Mouse (Mus musculus) hindbrain, postnatal 0 days (tissue): ENCODE data around the gene Hhex. TPM values are rescaled to one million over a fixed set of nuclear protein-coding genes. Genes with fewer than 3 reads are reported as not detected.

Experiments
- ATAC-seq: fragments of 200-750 bp; cut with Nextera tagmentation; 2 replicates; pipeline ENCODE4 v1.8.0; 2017; ENCODE audit warnings: mild to moderate bottlenecking, moderate TSS enrichment, moderate library complexity
- DNase-seq: peaks from one replicate; pipeline ENCODE4 v3.0.0-alpha.2; 2015; ENCODE audit warnings: low spot score
- H3K27ac ChIP-seq: fragments of 300-500 bp; sonication (generic); 2 replicates; pipeline ENCODE4 v1.5.1; 2014; ENCODE audit warnings: mild to moderate bottlenecking
- H3K27me3 ChIP-seq: fragments of 300-500 bp; sonication (generic); 2 replicates; pipeline ENCODE4 v1.6.1; 2014; ENCODE audit warnings: low read length, mixed read lengths; ENCODE audit not compliant: insufficient read depth
- H3K36me3 ChIP-seq: fragments of 300-500 bp; sonication (generic); 2 replicates; pipeline ENCODE4 v1.6.1; 2014; ENCODE audit warnings: low read length, mixed read lengths; ENCODE audit not compliant: insufficient read depth
- H3K4me1 ChIP-seq: fragments of 300-500 bp; sonication (generic); 2 replicates; pipeline ENCODE4 v1.6.1; 2014; ENCODE audit warnings: antibody characterized with exemption, low read length, mixed read lengths; ENCODE audit not compliant: insufficient read depth
- H3K4me2 ChIP-seq: fragments of 300-500 bp; sonication (generic); 2 replicates; pipeline ENCODE4 v1.6.1; 2014; ENCODE audit warnings: low read depth, mild to moderate bottlenecking, low read length, moderate library complexity, mixed read lengths
- H3K4me3 ChIP-seq: fragments of 300-500 bp; sonication (generic); 2 replicates; pipeline ENCODE4 v1.5.1; 2014; ENCODE audit warnings: low read length
- H3K9ac ChIP-seq: fragments of 300-500 bp; sonication (generic); replicated peaks from 2 replicates; pipeline ENCODE4 v1.6.1; 2014; ENCODE audit warnings: mild to moderate bottlenecking, low read length, moderate library complexity, mixed read lengths
- H3K9me3 ChIP-seq: fragments of 300-500 bp; sonication (generic); 2 replicates; pipeline ENCODE4 v1.6.1; 2016; ENCODE audit warnings: low read length, mixed read lengths
- CTCF ChIP-seq: IDR thresholded peaks from 2 replicates; pipeline ENCODE4 v1.5.1; 2016; ENCODE audit warnings: antibody characterized with exemption, control low read depth, low read depth
- WGBS: fragments of 180-500 bp; shearing (Covaris S2); extraction: QIAGEN DNeasy Blood & Tissue Kit; methylation state at CpG from one replicate; pipeline ENCODE4 v1.1.7; 2014; 5-methylcytosine and 5-hydroxymethylcytosine counted together
- polyA plus RNA-seq: library from polyadenylated mRNA; unstranded; fragments of >200 nt; fragmentation: Nextera tagmentation; extraction: Ambion mirVana; gene quantifications from 2 replicates; pipeline ENCODE4 v1.2.1, GENCODE M21; 2015
- total RNA-seq: library from RNA; depleted of rRNA; stranded (reverse); fragments of >200 nt; gene quantifications from 2 replicates; pipeline ENCODE4 v1.2.3, GENCODE M21; 2014

The Hhex gene
- total and polyA plus RNA-seq, 2 experiments from 2014 or later, result 0.16 to 4.7 TPM

DNA sequence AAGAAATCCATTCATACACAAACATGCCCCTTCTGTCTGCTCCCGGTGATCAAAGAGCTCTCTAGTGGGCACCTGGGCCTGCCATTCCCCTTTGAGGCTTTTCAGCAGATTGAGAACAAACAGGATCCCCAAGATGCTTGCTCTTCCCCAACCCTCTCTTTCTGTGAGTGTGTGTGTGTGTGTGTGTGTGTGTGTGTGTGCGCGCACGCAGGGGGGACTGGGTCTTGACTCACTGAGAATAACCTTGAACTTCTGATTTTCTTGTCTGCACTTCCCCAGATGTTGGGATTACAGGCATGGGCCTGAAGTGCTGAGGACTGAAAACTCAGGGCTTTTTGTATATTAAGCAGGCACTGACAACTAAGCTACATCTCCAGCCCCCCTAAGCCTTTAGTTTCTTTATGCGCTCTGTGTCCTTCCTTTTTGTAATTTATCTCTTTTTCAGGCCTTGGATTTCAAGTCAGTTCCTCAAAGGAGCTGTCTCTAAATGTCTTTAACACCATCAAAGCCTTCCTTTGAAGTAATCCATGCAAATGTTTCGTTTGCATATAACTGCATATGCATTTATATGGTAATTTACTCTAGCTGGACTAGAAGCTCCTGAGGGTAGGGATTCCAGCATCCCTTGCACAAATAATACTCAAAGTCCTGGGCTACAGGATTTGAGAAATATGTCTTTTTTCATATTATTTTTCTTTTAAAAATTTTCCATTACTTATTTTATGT, 34.4 kb downstream of the Hhex start:
- no peak overlapping the region for H3K27ac ChIP-seq
- no peak overlapping the region for H3K4me2 ChIP-seq
- no peak overlapping the region for H3K9ac ChIP-seq
- TF ChIP-seq CTCF, result no peak
- no peak for DNase-seq
- H3K27me3 ChIP-seq, result no peaks in the 10 kb centered on the region
- no peaks in the 10 kb centered on the region for H3K36me3 ChIP-seq
- 66% methylated on average over 6 of the region's 6 CpGs for WGBS
- no peak for ATAC-seq
- no peak overlapping the region for H3K4me3 ChIP-seq
- H3K4me1 ChIP-seq, result no peaks in the 10 kb centered on the region
- H3K9me3 ChIP-seq, result no peaks in the 10 kb centered on the region

DNA sequence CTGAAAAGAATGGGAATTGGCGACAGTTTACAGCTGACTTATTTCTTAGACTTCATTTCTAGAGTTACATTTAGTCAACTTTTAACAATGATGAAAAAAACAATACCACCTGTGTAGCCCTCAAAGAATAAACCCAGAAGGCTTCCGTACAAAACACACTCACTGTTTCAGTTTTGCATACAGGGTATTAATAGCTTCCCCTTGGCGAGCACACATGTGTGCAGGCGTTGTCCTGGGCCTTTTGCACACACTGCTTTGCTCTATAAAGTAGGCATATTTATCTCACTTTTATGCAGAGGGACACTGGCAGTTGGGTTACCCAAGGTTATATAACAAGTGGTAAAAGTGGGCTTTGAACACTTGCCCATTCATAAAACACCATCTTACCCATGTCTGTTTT, 37.1 kb downstream of the Hhex start:
- H3K4me2 ChIP-seq, result no peak overlapping the region
- no peak for TF ChIP-seq CTCF
- H3K27me3 ChIP-seq, result no peaks in the 10 kb centered on the region
- H3K36me3 ChIP-seq, result no peaks in the 10 kb centered on the region
- H3K4me3 ChIP-seq, result no peak overlapping the region
- H3K4me1 ChIP-seq, result no peaks in the 10 kb centered on the region
- H3K9ac ChIP-seq, result no peak overlapping the region
- H3K9me3 ChIP-seq, result no peaks in the 10 kb centered on the region
- DNase-seq (no peak), ATAC-seq (no peak)
- no peak overlapping the region for H3K27ac ChIP-seq
- 91% methylated on average over 4 of the region's 4 CpGs for WGBS

- Histone ChIP-seq H3K9ac (no peak overlapping the region), H3K9me3 (no peaks in the 10 kb centered on the region), H3K36me3 (no peaks in the 10 kb centered on the region), H3K4me2 (no peak overlapping the region), H3K4me1 (no peaks in the 10 kb centered on the region), H3K27ac (no peak overlapping the region), H3K27me3 (no peaks in the 10 kb centered on the region), H3K4me3 (no peak overlapping the region)
- WGBS, result 85% methylated on average over 3 of the region's 3 CpGs
- no peak for TF ChIP-seq CTCF
- no peak for ATAC-seq
- DNase-seq, result no peak
These were observed 38.0 kb downstream of the Hhex start for GRCm38 (mm10) chr19:37472589-37472988.

DNA sequence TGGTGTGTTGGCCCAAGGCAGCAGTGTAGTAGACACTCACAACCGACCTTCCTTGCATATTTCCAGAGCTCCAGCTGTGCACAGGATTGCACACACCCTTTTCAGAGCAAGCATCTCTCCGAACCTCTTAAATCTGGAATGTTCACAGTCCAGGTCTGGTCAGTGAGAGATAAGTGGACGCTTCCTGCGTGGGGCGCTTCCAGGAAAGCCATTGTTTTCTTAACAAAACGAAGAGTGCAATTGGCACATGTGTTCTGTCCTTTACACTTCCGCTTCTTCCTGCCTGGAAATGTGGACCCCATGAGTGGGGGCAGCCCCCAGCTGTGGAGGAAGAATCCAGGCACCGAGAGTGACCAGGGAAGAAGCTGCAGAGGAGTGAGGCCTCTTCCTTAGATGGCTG, 47.1 kb downstream of the Hhex start:
- no peaks in the 10 kb centered on the region for H3K9me3 ChIP-seq
- no peak overlapping the region for H3K9ac ChIP-seq
- no peak for DNase-seq
- 76% methylated on average over 8 of the region's 8 CpGs for WGBS
- no peak overlapping the region for H3K4me3 ChIP-seq
- no peaks in the 10 kb centered on the region for H3K36me3 ChIP-seq
- no peak for ATAC-seq
- no peak overlapping the region for H3K4me2 ChIP-seq
- no peaks in the 10 kb centered on the region for H3K27me3 ChIP-seq
- no peak overlapping the region for H3K27ac ChIP-seq
- no peaks in the 10 kb centered on the region for H3K4me1 ChIP-seq
- TF ChIP-seq CTCF, result no peak

- Histone ChIP-seq H3K4me3 (no peak overlapping the region), H3K27me3 (no peaks in the 10 kb centered on the region), H3K36me3 (no peaks in the 10 kb centered on the region), H3K9me3 (no peaks in the 10 kb centered on the region), H3K4me1 (no peaks in the 10 kb centered on the region), H3K27ac (no peak overlapping the region), H3K9ac (no peak overlapping the region), H3K4me2 (no peak overlapping the region)
- no peak for TF ChIP-seq CTCF
- WGBS, result 88% methylated on average over 14 of the region's 14 CpGs
- ATAC-seq (no peak), DNase-seq (no peak)
These were observed 48.1 kb downstream of the Hhex start for GRCm38 (mm10) chr19:37482556-37483187.

- H3K4me2 ChIP-seq, result no peak overlapping the region
- 92% methylated on average over 6 of the region's 6 CpGs for WGBS
- ATAC-seq (no peak), DNase-seq (no peak)
- H3K27ac ChIP-seq, result no peak overlapping the region
- no peak overlapping the region for H3K9ac ChIP-seq
- no peaks in the 10 kb centered on the region for H3K36me3 ChIP-seq
- H3K4me1 ChIP-seq, result no peaks in the 10 kb centered on the region
- TF ChIP-seq CTCF, result no peak
- no peaks in the 10 kb centered on the region for H3K27me3 ChIP-seq
- H3K4me3 ChIP-seq, result no peak overlapping the region
- H3K9me3 ChIP-seq, result no peaks in the 10 kb centered on the region
These were observed 50.2 kb downstream of the Hhex start for GRCm38 (mm10) chr19:37484787-37485186.

DNA sequence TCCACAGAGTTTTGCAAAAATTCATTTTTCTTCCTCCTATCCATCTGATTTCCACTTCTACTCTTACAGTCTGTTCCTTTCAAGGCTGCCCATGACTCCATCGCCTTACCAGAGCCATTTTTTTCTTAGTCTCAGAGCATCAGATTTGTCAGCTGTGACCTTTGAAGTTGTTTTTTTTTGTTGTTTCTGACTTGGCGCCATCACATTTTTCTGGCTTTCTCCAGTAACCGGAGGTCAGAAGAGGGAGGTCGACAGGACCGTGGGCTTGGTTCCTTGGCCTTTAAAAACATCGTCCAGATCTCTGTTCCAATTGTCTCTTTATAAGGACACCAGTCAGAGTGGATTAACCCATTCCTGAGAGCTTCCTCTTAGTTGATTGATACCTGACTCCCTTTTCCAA, 52.2 kb downstream of the Hhex start:
- 79% methylated on average over 6 of the region's 6 CpGs for WGBS
- H3K36me3 ChIP-seq, result no peaks in the 10 kb centered on the region
- no peak for DNase-seq

More for the DNA sequence above, 52.2 kb downstream of the Hhex start:
- no peak for TF ChIP-seq CTCF
- no peak overlapping the region for H3K27ac ChIP-seq
- no peak overlapping the region for H3K9ac ChIP-seq
- no peak for ATAC-seq
- no peak overlapping the region for H3K4me2 ChIP-seq
- H3K9me3 ChIP-seq, result no peaks in the 10 kb centered on the region
- no peak overlapping the region for H3K4me3 ChIP-seq
- no peaks in the 10 kb centered on the region for H3K4me1 ChIP-seq
- H3K27me3 ChIP-seq, result no peaks in the 10 kb centered on the region
